Mouse (Mus musculus): ENCODE measurements around the gene Homer1. TPM values are rescaled to one million over a fixed set of nuclear protein-coding genes. Genes with fewer than 3 reads are reported as not detected.

Gene Homer1
- polyA plus RNA-seq, 1 experiment from 2014 or later, result 11.9 TPM

DNA sequence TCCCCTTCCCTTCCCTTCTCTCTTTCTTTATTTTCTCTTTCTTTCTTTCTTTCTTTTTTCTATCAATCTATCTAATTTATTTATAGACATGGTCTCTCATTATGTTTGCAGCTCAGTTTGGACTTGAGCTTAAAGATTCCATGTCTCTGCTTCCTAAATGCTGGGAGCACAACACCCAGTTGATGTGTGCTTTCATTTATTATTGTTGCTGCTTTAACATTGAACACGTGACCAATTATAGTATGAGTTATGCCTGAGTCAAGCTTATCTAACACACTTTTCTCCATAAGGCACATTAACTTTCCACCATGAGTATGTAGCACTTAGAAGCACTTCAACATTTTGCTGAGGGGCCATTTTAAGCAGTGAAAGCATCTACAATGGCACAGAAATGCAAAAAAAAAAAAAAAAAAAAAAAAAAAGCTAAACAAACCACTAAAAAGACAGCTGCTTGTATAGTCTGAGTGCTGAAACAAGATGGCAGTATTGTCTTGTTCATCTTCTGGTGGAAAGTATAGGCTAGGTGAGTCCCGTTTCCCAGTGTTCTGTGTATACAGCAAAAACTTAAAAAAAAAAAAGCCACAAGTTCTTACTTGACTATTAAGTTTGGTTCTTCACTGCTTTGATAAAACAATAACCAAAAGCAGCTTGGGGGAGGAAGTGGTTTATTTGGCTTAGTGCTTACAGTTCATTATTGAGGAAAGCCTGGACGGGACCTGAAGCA is 41.3 kb downstream of the Homer1 start:
- Histone ChIP-seq H3K27ac (no peak overlapping the region), H3K4me1 (replicated peaks) (peaks cover 11% of the 10 kb centered on the region), H3K4me2 (no peak overlapping the region), H3K9me3 (no peaks in the 10 kb centered on the region), H3K36me3 (0 out of 2 replicates have a peak, but pooled peaks cover 8% of the 10 kb centered on the region), H3K9ac (replicated peaks) (no peak overlapping the region), H3K27me3 (no peaks in the 10 kb centered on the region), H3K4me3 (replicated peaks) (no peak overlapping the region)
- WGBS, result 78% methylated on average over 3 of the region's 3 CpGs
- no peak for ATAC-seq (ENCODE audit: insufficient number of reproducible peaks, insufficient read depth, low FRiP score, low TSS enrichment, low read depth)

DNA sequence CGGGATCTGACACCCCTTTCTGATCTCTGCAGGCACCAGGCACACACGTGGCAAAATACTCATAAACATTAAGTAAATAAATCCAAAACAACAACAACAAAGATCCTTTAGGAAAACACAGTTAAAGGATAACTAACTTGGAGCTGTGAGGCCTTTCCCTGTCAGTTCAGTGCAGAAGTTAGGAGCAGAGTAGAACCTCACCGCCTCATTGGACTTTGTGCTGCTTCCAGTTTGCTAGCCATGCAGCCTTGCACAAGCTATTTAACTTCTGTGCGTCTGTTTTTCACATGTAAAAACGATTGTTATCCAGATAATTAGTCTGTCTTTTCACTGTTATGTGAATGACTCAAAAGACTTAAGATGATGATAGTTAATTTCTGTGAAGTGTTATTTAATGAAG is 43.2 kb downstream of the Homer1 start:
- Histone ChIP-seq H3K9ac (replicated peaks) (no peak overlapping the region), H3K27ac (no peak overlapping the region), H3K4me3 (replicated peaks) (no peak overlapping the region), H3K4me2 (no peak overlapping the region), H3K9me3 (no peaks in the 10 kb centered on the region), H3K27me3 (no peaks in the 10 kb centered on the region), H3K4me1 (replicated peaks) (peaks cover 11% of the 10 kb centered on the region), H3K36me3 (0 out of 2 replicates have a peak, but pooled peaks cover 10% of the 10 kb centered on the region)
- WGBS, result 71% methylated on average over 5 of the region's 5 CpGs
- no peak for ATAC-seq (ENCODE audit: insufficient number of reproducible peaks, insufficient read depth, low FRiP score, low TSS enrichment, low read depth)

DNA sequence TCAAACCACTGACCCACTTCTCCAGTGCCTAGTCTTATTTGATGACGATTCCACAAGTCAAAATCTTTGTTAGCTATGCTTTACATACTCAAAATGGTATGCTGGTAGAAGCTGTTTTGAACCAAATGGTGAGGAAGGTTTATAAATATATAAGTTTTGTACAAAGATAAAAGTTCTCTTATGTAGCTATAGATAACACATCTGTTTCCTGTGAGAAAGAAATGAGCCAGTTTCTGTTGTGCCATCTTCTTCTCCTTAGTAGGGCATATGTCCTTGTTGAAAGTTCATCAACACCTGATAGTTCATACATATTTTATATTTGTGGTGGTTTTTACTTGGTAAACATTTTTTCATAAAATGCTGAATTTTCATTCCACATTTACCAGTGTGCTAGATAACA is 45.0 kb downstream of the Homer1 start:
- no peaks in the 10 kb centered on the region for H3K9me3 ChIP-seq
- 93% methylated on average over 1 of the region's 1 CpGs for WGBS
- no peak overlapping the region for H3K4me2 ChIP-seq
- no peak for ATAC-seq (ENCODE audit: insufficient number of reproducible peaks, insufficient read depth, low FRiP score, low TSS enrichment, low read depth)
- H3K4me1 ChIP-seq (replicated peaks), result no peaks in the 10 kb centered on the region
- no peak overlapping the region for H3K27ac ChIP-seq
- H3K4me3 ChIP-seq (replicated peaks), result no peak overlapping the region
- H3K36me3 ChIP-seq, result 0 out of 2 replicates have a peak, but pooled peaks cover 10% of the 10 kb centered on the region
- no peaks in the 10 kb centered on the region for H3K27me3 ChIP-seq
- no peak overlapping the region for H3K9ac ChIP-seq (replicated peaks)

DNA sequence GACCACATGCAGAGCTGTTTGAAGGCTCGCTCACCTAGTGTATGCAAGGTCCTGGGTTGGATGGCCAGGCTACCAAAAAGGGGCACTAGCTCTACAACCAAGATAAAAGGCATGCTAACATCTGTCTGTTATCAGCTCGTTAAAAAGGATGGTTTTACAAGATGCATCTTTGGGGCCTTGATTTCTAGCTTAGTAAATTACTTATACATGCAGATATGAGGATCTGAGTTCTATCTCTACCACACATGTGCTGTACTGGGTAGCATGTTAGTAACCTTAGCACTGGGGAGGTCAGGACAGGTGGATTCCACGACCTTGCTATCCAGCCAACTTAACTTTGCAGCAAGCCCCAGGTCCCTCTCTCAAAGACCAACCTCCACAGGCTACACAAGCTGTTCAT is 46.4 kb downstream of the Homer1 start:
- no peak for ATAC-seq (ENCODE audit: insufficient number of reproducible peaks, insufficient read depth, low FRiP score, low TSS enrichment, low read depth)
- no peaks in the 10 kb centered on the region for H3K4me1 ChIP-seq (replicated peaks)
- H3K27ac ChIP-seq, result no peak overlapping the region
- no peak overlapping the region for H3K4me3 ChIP-seq (replicated peaks)
- no peaks in the 10 kb centered on the region for H3K27me3 ChIP-seq
- H3K4me2 ChIP-seq, result no peak overlapping the region
- H3K36me3 ChIP-seq, result 0 out of 2 replicates have a peak, but pooled peaks cover 15% of the 10 kb centered on the region
- 76% methylated on average over 3 of the region's 3 CpGs for WGBS
- no peaks in the 10 kb centered on the region for H3K9me3 ChIP-seq
- H3K9ac ChIP-seq (replicated peaks), result no peak overlapping the region

DNA sequence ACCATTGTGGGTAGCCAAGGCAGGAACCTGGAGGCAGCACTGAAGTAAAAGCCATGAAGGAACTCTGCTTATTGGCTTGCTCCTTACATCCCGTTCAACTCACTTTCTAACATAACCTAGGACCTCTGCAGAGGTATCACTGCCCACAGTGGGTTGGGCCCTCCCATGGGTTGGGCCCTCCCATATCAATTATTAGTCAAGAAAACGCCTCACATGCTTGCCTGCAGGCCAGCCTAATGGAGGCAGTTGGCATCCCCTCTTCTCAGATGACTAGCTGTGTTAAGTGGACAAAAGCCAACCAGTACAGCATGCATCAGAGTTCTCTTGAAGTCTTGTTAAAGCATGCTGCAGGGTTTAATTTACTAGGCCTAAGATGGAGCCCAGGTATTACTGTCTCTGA is 52.6 kb downstream of the Homer1 start:
- H3K27me3 ChIP-seq, result no peaks in the 10 kb centered on the region
- no peak overlapping the region for H3K9ac ChIP-seq (replicated peaks)
- H3K4me2 ChIP-seq, result no peak overlapping the region
- H3K4me3 ChIP-seq (replicated peaks), result no peak overlapping the region
- 74% methylated on average over 2 of the region's 2 CpGs for WGBS
- ATAC-seq (ENCODE audit: insufficient number of reproducible peaks, insufficient read depth, low FRiP score, low TSS enrichment, low read depth), result no peak
- H3K36me3 ChIP-seq, result peaks cover 11% of the 10 kb centered on the region; the same call in 1 of the 2 replicates
- no peak overlapping the region for H3K27ac ChIP-seq
- no peaks in the 10 kb centered on the region for H3K9me3 ChIP-seq
- no peaks in the 10 kb centered on the region; the same call in 1 of the 2 replicates for H3K4me1 ChIP-seq (replicated peaks)

DNA sequence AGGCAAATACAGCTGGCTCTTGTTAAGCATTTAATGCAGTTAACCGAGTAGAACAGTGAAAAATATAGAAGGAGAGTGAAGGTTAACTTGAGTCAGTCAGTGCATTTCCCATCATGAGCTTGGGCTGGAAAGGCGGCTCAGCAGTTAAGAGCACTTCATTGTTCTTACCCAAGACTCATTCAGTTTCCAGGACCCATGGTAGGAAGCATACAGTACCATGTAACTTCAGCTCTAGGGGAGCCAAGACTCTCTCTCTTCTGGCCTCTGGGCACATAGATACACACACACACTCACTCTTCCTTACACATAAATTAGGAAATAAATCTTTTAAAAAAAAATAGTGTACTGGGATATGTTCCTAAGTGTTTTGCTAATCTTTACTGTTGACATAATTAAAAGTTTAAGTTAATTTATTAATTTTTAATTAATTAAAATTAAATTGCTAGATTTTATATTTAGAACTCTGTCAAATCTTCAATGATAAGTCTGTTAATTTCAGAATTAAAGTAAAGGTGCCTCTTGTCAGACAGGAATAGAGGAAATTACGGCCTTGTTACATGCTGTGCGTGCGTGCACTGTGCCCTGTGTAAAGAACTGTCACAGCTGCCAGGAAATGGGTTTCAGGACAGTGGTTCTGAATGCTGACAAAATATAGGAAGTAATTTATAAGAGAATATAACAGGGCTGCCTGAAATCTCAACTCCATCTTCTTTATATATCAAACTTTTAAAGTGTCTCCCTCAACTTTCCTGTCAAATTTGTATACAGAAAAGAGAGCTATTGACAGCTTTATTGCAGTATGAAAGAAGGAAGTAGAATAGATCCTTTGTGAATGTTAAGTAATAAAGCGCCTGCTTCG is 55.2 kb downstream of the Homer1 start:
- Histone ChIP-seq H3K4me2 (no peak overlapping the region), H3K9ac (replicated peaks) (no peak overlapping the region), H3K4me1 (replicated peaks) (no peaks in the 10 kb centered on the region; the same call in 1 of the 2 replicates), H3K9me3 (no peaks in the 10 kb centered on the region), H3K36me3 (peaks cover 8% of the 10 kb centered on the region; the same call in 1 of the 2 replicates), H3K4me3 (replicated peaks) (no peak overlapping the region), H3K27me3 (no peaks in the 10 kb centered on the region), H3K27ac (no peak overlapping the region)
- WGBS, result 36% methylated on average over 7 of the region's 7 CpGs
- ATAC-seq (ENCODE audit: insufficient number of reproducible peaks, insufficient read depth, low FRiP score, low TSS enrichment, low read depth), result no peak; the same call in 1 of the 2 replicates

DNA sequence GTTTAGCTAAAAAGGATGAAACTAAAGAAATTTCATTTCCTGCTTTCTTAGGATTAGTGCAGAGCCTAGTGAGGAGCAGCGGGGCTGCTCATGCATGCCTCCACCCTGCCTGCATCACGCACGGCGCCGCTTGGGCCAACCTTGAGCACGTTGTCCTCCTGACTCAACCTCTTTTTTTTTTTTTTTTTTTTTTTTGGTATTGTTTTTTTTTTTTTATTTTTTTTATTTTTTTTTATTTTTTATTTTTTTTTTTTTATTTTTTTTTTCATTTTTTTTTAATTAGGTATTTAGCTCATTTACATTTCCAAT is 55.8 kb downstream of the Homer1 start:
- no peak for ATAC-seq (ENCODE audit: insufficient number of reproducible peaks, insufficient read depth, low FRiP score, low TSS enrichment, low read depth)
- no peaks in the 10 kb centered on the region; the same call in 1 of the 2 replicates for H3K4me1 ChIP-seq (replicated peaks)
- no peak overlapping the region for H3K4me2 ChIP-seq

DNA sequence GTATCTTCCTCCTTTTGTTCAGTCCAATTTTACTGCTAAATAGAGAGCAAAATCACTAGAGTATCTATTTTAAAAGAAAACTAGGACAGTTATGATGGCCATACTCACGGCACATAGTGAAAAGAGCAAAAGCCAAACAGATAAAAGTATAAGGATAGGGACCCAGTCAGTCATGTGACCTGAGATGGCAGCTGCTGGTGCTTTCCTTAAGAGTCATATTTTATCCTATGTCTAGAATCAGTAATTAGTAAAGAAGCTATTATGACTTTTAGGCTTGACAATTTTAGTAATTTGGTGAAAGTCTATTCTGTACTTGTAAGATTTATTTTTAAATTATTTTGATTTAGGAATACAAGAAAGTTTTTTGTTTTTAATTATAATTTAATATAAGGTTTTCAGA is 59.1 kb downstream of the Homer1 start:
- H3K27me3 ChIP-seq, result no peaks in the 10 kb centered on the region
- H3K9ac ChIP-seq (replicated peaks), result no peak overlapping the region
- no peaks in the 10 kb centered on the region for H3K9me3 ChIP-seq
- H3K4me2 ChIP-seq, result no peak overlapping the region
- H3K27ac ChIP-seq, result no peak overlapping the region
- H3K4me1 ChIP-seq (replicated peaks), result no peaks in the 10 kb centered on the region; the same call in 1 of the 2 replicates
- 95% methylated on average over 1 of the region's 1 CpGs for WGBS
- no peaks in the 10 kb centered on the region for H3K36me3 ChIP-seq
- no peak for ATAC-seq (ENCODE audit: insufficient number of reproducible peaks, insufficient read depth, low FRiP score, low TSS enrichment, low read depth)
- no peak overlapping the region for H3K4me3 ChIP-seq (replicated peaks)

More for the DNA sequence above, 55.8 kb downstream of the Homer1 start:
- no peak overlapping the region for H3K9ac ChIP-seq (replicated peaks)
- 53% methylated on average over 6 of the region's 6 CpGs for WGBS
- peaks cover 5% of the 10 kb centered on the region; the same call in 1 of the 2 replicates for H3K36me3 ChIP-seq
- H3K9me3 ChIP-seq, result no peaks in the 10 kb centered on the region
- no peaks in the 10 kb centered on the region for H3K27me3 ChIP-seq
- H3K27ac ChIP-seq, result no peak overlapping the region
- H3K4me3 ChIP-seq (replicated peaks), result no peak overlapping the region

DNA sequence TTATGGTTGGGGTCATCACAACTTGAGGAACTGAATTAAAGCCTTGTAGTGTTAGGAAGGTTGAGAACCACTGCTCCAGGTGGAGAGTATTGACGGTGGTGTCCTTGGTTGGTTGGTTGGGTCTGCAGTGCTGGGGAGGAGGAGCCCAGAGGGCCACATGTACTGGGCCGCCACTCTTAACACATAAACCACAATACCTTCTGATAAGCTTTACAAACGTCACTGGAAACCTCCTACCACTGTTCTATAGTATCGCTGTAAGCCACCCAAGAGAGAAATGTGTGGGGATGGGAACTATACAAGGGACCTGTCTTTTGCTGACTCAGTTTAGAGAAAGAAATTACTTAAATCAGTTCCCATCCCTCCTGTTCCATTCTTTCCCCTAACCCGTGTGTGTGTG is 68.1 kb downstream of the Homer1 start:
- Histone ChIP-seq H3K9ac (replicated peaks) (no peak overlapping the region), H3K27me3 (no peaks in the 10 kb centered on the region), H3K9me3 (no peaks in the 10 kb centered on the region), H3K4me2 (no peak overlapping the region), H3K4me3 (replicated peaks) (no peak overlapping the region), H3K4me1 (replicated peaks) (no peaks in the 10 kb centered on the region), H3K27ac (no peak overlapping the region), H3K36me3 (0 out of 2 replicates have a peak, but pooled peaks cover 4% of the 10 kb centered on the region)
- 90% methylated on average over 5 of the region's 5 CpGs for WGBS
- ATAC-seq (ENCODE audit: insufficient number of reproducible peaks, insufficient read depth, low FRiP score, low TSS enrichment, low read depth), result no peak

DNA sequence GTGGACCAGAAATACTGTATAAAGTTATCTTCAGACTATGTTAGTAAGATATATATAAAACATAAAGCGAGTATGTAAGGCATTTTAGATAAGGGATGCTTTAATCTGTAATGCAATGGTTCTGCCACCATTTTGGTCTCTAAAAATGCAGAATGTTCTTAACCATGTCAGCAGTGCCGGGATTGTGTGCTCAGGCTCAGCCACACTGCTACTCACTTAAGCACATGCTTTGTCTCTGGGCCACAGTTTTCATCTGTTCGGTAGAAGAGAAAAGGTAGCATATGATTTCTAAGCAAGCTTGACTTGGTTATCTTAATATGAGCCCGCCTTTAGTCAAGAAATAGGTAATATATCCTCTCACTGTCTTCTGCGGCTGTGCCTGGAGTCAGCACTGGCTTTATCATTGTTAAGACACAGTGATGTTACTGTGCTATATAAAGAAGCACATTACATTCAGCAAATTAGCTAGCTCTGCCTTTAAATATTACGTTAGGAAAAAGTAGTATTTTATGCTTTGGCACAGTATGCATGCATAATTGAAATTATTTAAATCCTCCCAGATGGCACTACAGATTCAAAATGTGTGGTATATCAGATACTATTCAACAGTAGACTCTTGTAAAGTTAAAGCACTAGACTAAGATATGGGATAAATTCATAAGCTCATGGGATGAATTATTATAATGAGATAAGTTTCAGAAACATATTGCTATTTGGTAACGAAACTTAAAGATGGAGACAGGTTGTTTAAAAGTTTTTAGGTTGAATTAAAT is 69.6 kb downstream of the Homer1 start:
- Histone ChIP-seq H3K9me3 (no peaks in the 10 kb centered on the region), H3K4me1 (replicated peaks) (no peaks in the 10 kb centered on the region), H3K27me3 (no peaks in the 10 kb centered on the region), H3K27ac (no peak overlapping the region), H3K4me3 (replicated peaks) (no peak overlapping the region), H3K4me2 (no peak overlapping the region), H3K36me3 (0 out of 2 replicates have a peak, but pooled peaks cover 4% of the 10 kb centered on the region), H3K9ac (replicated peaks) (no peak overlapping the region)
- 93% methylated on average over 7 of the region's 7 CpGs for WGBS
- no peak for ATAC-seq (ENCODE audit: insufficient number of reproducible peaks, insufficient read depth, low FRiP score, low TSS enrichment, low read depth)

DNA sequence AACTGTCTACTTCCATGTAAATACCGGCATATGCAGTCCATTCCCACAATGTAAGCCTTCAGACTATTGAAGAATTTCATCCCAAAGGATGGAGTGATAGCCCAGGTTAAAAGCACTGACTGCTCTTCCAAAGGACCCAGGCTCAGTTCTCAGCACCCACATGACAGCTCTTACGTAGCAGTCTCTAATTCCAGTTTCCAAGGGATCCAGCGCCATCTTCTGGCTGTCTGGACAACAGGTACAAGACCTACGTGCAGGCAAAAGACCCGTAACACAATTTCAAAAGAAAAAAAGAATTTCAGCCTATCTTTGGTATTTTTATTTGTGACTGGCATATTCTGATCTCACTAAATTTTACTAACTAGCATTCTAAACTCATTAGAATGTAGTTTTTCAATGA is 75.0 kb downstream of the Homer1 start:
- no peak for ATAC-seq (ENCODE audit: insufficient number of reproducible peaks, insufficient read depth, low FRiP score, low TSS enrichment, low read depth)
- Histone ChIP-seq H3K27ac (no peak overlapping the region), H3K9me3 (no peaks in the 10 kb centered on the region), H3K4me3 (replicated peaks) (no peak overlapping the region), H3K4me1 (replicated peaks) (0 out of 2 replicates have a peak, but pooled peaks cover 5% of the 10 kb centered on the region), H3K4me2 (no peak overlapping the region), H3K36me3 (peaks cover 5% of the 10 kb centered on the region; the same call in 1 of the 2 replicates), H3K27me3 (no peaks in the 10 kb centered on the region), H3K9ac (replicated peaks) (no peak overlapping the region)
- WGBS, result 90% methylated on average over 5 of the region's 5 CpGs

All from limb, embryonic 12.5 days (tissue).